Mouse (Mus musculus) hindbrain, postnatal 0 days (tissue): ENCODE measurements around the gene Cenpp. TPM values are rescaled to one million over a fixed set of nuclear protein-coding genes. Genes with fewer than 3 reads are reported as not detected.

Experiments
- ATAC-seq: fragments of 200-750 bp; cut with Nextera tagmentation; 2 replicates; pipeline ENCODE4 v1.8.0; 2017; ENCODE audit warnings: mild to moderate bottlenecking, moderate TSS enrichment, moderate library complexity
- DNase-seq: peaks from one replicate; pipeline ENCODE4 v3.0.0-alpha.2; 2015; ENCODE audit warnings: low spot score
- H3K27ac ChIP-seq: fragments of 300-500 bp; sonication (generic); 2 replicates; pipeline ENCODE4 v1.5.1; 2014; ENCODE audit warnings: mild to moderate bottlenecking
- H3K27me3 ChIP-seq: fragments of 300-500 bp; sonication (generic); 2 replicates; pipeline ENCODE4 v1.6.1; 2014; ENCODE audit warnings: low read length, mixed read lengths; ENCODE audit not compliant: insufficient read depth
- H3K36me3 ChIP-seq: fragments of 300-500 bp; sonication (generic); 2 replicates; pipeline ENCODE4 v1.6.1; 2014; ENCODE audit warnings: low read length, mixed read lengths; ENCODE audit not compliant: insufficient read depth
- H3K4me1 ChIP-seq: fragments of 300-500 bp; sonication (generic); 2 replicates; pipeline ENCODE4 v1.6.1; 2014; ENCODE audit warnings: antibody characterized with exemption, low read length, mixed read lengths; ENCODE audit not compliant: insufficient read depth
- H3K4me2 ChIP-seq: fragments of 300-500 bp; sonication (generic); 2 replicates; pipeline ENCODE4 v1.6.1; 2014; ENCODE audit warnings: low read depth, mild to moderate bottlenecking, low read length, moderate library complexity, mixed read lengths
- H3K4me3 ChIP-seq: fragments of 300-500 bp; sonication (generic); 2 replicates; pipeline ENCODE4 v1.5.1; 2014; ENCODE audit warnings: low read length
- H3K9ac ChIP-seq: fragments of 300-500 bp; sonication (generic); replicated peaks from 2 replicates; pipeline ENCODE4 v1.6.1; 2014; ENCODE audit warnings: mild to moderate bottlenecking, low read length, moderate library complexity, mixed read lengths
- H3K9me3 ChIP-seq: fragments of 300-500 bp; sonication (generic); 2 replicates; pipeline ENCODE4 v1.6.1; 2016; ENCODE audit warnings: low read length, mixed read lengths
- CTCF ChIP-seq: IDR thresholded peaks from 2 replicates; pipeline ENCODE4 v1.5.1; 2016; ENCODE audit warnings: antibody characterized with exemption, control low read depth, low read depth
- WGBS: fragments of 180-500 bp; shearing (Covaris S2); extraction: QIAGEN DNeasy Blood & Tissue Kit; methylation state at CpG from one replicate; pipeline ENCODE4 v1.1.7; 2014; 5-methylcytosine and 5-hydroxymethylcytosine counted together
- polyA plus RNA-seq: library from polyadenylated mRNA; unstranded; fragments of >200 nt; fragmentation: Nextera tagmentation; extraction: Ambion mirVana; gene quantifications from 2 replicates; pipeline ENCODE4 v1.2.1, GENCODE M21; 2015
- total RNA-seq: library from RNA; depleted of rRNA; stranded (reverse); fragments of >200 nt; gene quantifications from 2 replicates; pipeline ENCODE4 v1.2.3, GENCODE M21; 2014; rRNA removed

Gene Cenpp
- total RNA-seq (2.4 and 5.5 TPM in 2 replicates), polyA plus RNA-seq (9.7 and 10.2 TPM in 2 replicates)

GRCm38 (mm10) chr13:49652481-49653179, at the start of gene Cenpp, which contains the start of gene Nol8:
Cenpp (minus strand) TSS chr13:49652785.
Nol8 (plus strand) TSS chr13:49653078.
- peak; percentile 100 for ATAC-seq
- Histone ChIP-seq H3K9me3 (no peaks in the 10 kb centered on the region), H3K4me3 (peak within 1 kb of the TSS; percentile 82), H3K4me2 (peak within 1 kb of the TSS; percentile 76), H3K36me3 (no peaks in the 10 kb centered on the region), H3K27ac (peak within 1 kb of the TSS; percentile 32; the same call in 1 of the 2 replicates), H3K9ac (peak within 1 kb of the TSS; percentile 39), H3K27me3 (no peaks in the 10 kb centered on the region), H3K4me1 (peaks cover 6% of the 10 kb centered on the region; the same call in 1 of the 2 replicates)
- peak; percentile 31 for TF ChIP-seq CTCF
- DNase-seq, result peak; percentile 100
- WGBS, result under 1% methylated on average over 67 of the region's 68 CpGs

GRCm38 (mm10) chr13:49691056-49691455, 38.5 kb upstream of the Cenpp start:
- H3K4me3 ChIP-seq, result no peak overlapping the region
- DNase-seq (no peak), ATAC-seq (no peak)
- TF ChIP-seq CTCF, result no peak
- H3K4me1 ChIP-seq, result no peaks in the 10 kb centered on the region
- peaks cover 47% of the 10 kb centered on the region for H3K36me3 ChIP-seq
- H3K27me3 ChIP-seq, result no peaks in the 10 kb centered on the region
- no peak overlapping the region for H3K9ac ChIP-seq
- no peak overlapping the region for H3K4me2 ChIP-seq
- 97% methylated on average over 5 of the region's 5 CpGs for WGBS
- H3K9me3 ChIP-seq, result no peaks in the 10 kb centered on the region
- no peak overlapping the region for H3K27ac ChIP-seq

GRCm38 (mm10) chr13:49684266-49684665, 31.7 kb upstream of the Cenpp start:
- H3K4me3 ChIP-seq, result no peak overlapping the region
- H3K4me2 ChIP-seq, result no peak overlapping the region
- TF ChIP-seq CTCF, result no peak
- H3K9me3 ChIP-seq, result no peaks in the 10 kb centered on the region
- ATAC-seq (no peak), DNase-seq (no peak)
- H3K27me3 ChIP-seq, result no peaks in the 10 kb centered on the region
- WGBS, result 51% methylated on average over 4 of the region's 4 CpGs
- no peak overlapping the region for H3K27ac ChIP-seq
- peaks cover 15% of the 10 kb centered on the region for H3K4me1 ChIP-seq
- no peak overlapping the region for H3K9ac ChIP-seq
- H3K36me3 ChIP-seq, result peaks cover 16% of the 10 kb centered on the region; the same call in 1 of the 2 replicates

GRCm38 (mm10) chr13:49682233-49682846, 29.8 kb upstream of the Cenpp start:
- TF ChIP-seq CTCF, result no peak
- H3K36me3 ChIP-seq, result peaks cover 2% of the 10 kb centered on the region; the same call in 1 of the 2 replicates
- H3K4me1 ChIP-seq, result peaks cover 15% of the 10 kb centered on the region
- H3K4me3 ChIP-seq, result peak overlapping the region; percentile 90
- H3K9me3 ChIP-seq, result no peaks in the 10 kb centered on the region
- H3K27ac ChIP-seq, result peak overlapping the region; percentile 76
- DNase-seq, result peak; percentile 3
- H3K27me3 ChIP-seq, result no peaks in the 10 kb centered on the region
- peak; percentile 80 for ATAC-seq
- H3K9ac ChIP-seq, result peak overlapping the region; percentile 83
- peak overlapping the region; percentile 94 for H3K4me2 ChIP-seq
- WGBS, result under 1% methylated on average over 20 of the region's 20 CpGs

GRCm38 (mm10) chr13:49681351-49682232, 29.0 kb upstream of the Cenpp start, which contains the start of gene Iars:
Iars (plus strand) TSS chr13:49682100.
- DNase-seq, result peak; percentile 98
- Histone ChIP-seq H3K4me2 (peak within 1 kb of the TSS; percentile 94), H3K4me1 (peaks cover 15% of the 10 kb centered on the region), H3K4me3 (peak within 1 kb of the TSS; percentile 90), H3K9me3 (no peaks in the 10 kb centered on the region), H3K36me3 (peaks cover 6% of the 10 kb centered on the region; the same call in 1 of the 2 replicates), H3K9ac (peak within 1 kb of the TSS; percentile 83), H3K27ac (peak within 1 kb of the TSS; percentile 76), H3K27me3 (no peaks in the 10 kb centered on the region)
- ATAC-seq, result peak; percentile 100
- WGBS, result 4% methylated on average over 26 of the region's 26 CpGs
- TF ChIP-seq CTCF, result no peak

GRCm38 (mm10) chr13:49677793-49678192, 25.2 kb upstream of the Cenpp start:
- no peak for TF ChIP-seq CTCF
- H3K9me3 ChIP-seq, result no peaks in the 10 kb centered on the region
- H3K9ac ChIP-seq, result no peak overlapping the region
- no peak overlapping the region for H3K4me2 ChIP-seq
- H3K4me3 ChIP-seq, result no peak overlapping the region
- no peaks in the 10 kb centered on the region for H3K27me3 ChIP-seq
- ATAC-seq (no peak), DNase-seq (no peak)
- H3K4me1 ChIP-seq, result peaks cover 7% of the 10 kb centered on the region
- WGBS, result 90% methylated on average over 2 of the region's 2 CpGs
- no peak overlapping the region for H3K27ac ChIP-seq
- H3K36me3 ChIP-seq, result peaks cover 19% of the 10 kb centered on the region; the same call in 1 of the 2 replicates
